Mouse (Mus musculus) T-helper 1 cell (primary cell): ENCODE measurements around the gene Wfdc12.
"Not testable (repeated sequence)": the region's sequence is repeated elsewhere in the genome, so short reads cannot be mapped to it uniquely, and the experiment has no call there.

Experiments
- in situ Hi-C: fragments of 300-600 bp; cut with MboI, MseI; formaldehyde crosslinking; loops from one replicate; pipeline ENCODE4 v1.15.1; 2025; ENCODE audit warnings: high pct_unique_total_duplicates

The Wfdc12 gene

GRCm38 (mm10) chr2:164190576-164190975 lies at the start of gene Wfdc12:
TSS of gene Wfdc12 (minus strand) at chr2:164190608.
- in situ Hi-C loops: no loop called here

DNA sequence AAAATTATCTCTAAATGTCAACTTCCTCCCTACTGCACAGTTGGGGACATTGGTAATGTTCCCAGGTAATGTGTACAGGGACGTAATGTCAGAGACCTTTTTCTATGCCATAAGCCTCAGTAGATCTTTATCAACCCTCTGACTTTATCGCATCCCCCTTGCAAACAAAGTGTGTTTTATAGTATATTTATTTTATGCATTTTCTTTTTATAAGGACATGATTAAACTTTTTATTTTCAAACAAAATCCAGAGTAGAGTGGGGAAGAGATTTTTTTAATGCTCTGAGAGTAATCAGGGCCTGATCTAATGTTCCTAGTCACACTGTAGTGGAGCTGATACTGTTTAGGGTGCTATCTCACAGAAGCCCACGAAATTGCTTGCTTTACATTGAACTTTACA lies 48.0 kb upstream of the Wfdc12 start, which contains the start of gene Svs2:
Gene Svs2 (minus strand): TSS at position 101 of the 400 bp plus-strand sequence.
- in situ Hi-C loops: no loop called here

GRCm38 (mm10) chr2:164232671-164233070 lies 42.3 kb upstream of the Wfdc12 start:
- in situ Hi-C loops: no loop called here

DNA sequence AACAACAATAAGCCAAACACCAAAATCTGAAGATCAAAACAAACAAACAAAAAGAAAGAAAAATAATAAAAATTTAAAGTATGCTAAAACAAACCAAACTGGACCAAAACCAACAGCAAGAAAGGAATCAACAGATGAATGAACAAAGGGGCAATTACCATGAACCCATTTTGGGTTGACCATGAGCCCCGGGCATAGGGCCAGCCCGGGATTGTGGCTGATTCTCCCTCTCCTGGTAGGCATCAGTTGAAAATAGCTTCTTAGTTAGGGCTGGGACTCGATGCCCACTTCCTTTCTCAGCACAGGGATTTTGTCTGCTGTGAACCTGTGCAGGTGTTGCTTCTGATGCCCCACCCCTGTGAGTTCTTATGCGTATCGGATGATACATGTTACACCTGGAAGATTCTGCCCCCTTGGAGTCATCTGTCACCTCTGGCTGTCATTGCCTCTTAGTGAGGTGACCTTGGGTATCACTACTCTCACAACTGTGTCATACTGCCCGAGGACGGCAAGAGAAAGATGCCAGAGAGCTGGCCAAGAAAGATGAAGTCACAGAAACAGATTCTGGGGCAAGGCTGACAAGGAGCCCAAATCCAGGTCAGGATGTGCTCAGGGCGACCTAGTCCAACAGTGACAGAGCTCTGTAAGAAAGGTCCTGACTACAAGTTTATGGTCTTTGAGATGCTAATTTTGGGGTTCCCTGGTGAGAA lies 38.1 kb upstream of the Wfdc12 start:
- in situ Hi-C loops: no loop called here

- in situ Hi-C loops: no loop called here
Observed at GRCm38 (mm10) chr2:164221522-164221921, 31.1 kb upstream of the Wfdc12 start, which contains the start of gene Wfdc15b. TSS of gene Wfdc15b (minus strand) at chr2:164221660.

DNA sequence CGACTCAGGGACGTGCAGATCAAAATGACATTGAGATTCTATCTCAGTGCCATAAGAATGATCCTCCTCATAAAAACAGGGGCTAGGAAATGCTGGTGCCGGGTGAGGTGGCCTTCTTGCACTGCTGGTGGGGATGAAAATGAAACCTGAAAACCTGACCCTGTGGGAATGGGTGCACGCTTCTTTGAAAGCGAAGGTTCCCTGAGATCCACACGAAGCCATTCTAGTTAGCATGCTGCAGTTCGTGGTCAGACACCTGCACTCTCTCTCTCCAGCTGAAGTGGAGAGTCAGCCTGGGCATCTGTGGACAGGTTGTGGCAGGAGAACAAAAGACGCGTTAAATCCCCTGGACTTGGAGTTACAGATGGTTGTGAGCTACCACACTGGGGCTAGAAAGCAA lies 28.9 kb upstream of the Wfdc12 start:
- in situ Hi-C loops: no loop called here

GRCm38 (mm10) chr2:164212711-164213110 lies 22.3 kb upstream of the Wfdc12 start:
- in situ Hi-C loops: no loop called here

DNA sequence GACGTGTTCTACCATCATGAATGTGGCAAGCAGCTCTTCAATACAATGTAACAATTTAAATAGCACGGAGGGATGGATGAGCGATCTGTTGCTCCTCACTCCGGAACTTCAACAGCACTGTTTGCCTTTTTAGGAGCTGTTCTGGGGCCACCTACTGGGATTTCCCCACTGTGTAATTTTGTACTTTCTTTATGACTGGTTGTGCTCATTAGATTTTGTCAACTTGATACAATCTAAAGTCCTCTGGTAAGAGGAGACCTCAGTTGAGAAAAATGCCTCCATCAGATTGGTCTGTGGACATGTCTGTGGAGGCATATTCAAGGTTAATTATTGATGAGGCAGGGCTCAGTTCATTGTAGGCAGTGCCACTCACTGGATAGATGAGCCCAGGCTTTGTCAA lies 20.5 kb upstream of the Wfdc12 start:
- in situ Hi-C loops: no loop called here

DNA sequence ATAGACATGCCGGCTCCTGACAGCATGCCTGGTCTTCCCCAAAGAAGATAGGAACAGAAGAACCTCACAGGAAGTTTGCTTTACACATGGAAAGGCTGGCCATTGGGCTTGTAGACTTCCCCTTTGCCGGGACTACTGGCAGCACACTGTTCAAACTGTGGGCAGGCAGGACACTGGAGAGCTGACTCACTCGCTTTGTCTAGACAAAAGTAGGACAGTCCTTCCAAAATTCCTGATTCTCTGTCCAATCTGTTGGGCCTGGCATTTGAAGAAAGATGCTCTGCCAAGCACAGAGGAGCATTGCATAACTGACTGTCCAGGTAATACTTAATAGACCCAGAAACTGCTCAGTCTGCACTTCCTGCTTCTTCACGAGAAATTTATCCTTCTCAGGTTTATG lies 16.3 kb upstream of the Wfdc12 start:
- in situ Hi-C loops: no loop called here

DNA sequence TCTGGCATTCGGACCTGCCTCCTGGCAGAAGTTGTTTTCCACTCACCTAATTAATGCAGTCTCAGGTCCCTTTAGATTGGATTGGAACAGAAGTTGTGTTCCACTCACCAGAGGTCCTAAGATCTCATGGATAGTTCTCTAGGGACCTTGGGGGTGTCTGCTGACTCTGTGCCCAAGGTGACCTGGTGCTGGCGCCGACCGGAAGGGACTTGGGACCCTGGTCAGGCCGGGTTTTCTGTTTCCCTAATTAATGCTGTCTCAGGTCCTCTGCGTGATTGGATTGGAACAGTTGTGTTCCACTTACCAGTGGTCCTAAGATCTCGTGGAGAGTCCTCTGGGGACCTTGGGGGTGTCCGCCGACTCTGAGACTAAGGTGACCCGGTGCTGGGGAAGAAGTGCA lies 15.6 kb upstream of the Wfdc12 start:
- in situ Hi-C loops: not testable (repeated sequence)

- in situ Hi-C loops: no loop called here
Observed at GRCm38 (mm10) chr2:164199626-164200327, 9.4 kb upstream of the Wfdc12 start, which contains the start of gene Wfdc15a. TSS of gene Wfdc15a (minus strand) at chr2:164200130.

GRCm38 (mm10) chr2:164196700-164196990 lies 6.2 kb upstream of the Wfdc12 start:
- in situ Hi-C loops: no loop called here

DNA sequence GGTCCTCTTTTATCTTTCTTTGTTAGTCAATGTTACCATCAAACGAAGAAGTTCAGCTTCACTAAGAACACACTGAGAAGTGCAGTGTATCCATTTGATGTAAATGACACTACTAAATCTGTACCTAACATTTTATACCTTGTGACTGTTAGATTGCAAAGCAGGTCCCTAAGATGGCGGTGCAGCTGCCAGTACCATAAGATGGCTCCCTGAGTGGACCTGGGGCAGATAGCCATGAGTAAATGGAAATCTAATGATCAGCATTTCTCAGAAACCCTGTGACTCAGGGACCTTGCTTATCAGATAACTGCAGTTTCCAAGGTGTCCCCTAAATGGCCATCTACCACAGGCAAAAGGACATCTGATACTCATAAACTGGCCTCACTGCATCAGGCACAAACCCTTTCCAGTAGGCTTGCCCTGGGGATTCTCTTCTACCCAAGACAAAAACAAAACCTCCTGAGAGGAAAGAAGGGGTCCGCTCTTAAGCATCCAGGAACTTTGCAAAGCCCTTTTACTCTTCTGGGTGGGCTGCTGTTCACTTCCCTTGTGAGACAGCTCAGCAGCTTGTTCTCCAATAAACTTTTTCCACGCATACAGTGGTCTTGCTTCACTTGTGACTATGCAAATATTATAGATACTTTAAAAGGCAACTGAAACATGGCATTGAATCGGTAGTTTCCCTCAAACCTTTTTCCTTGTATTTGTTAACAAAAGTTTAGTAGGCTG lies 5.7 kb upstream of the Wfdc12 start:
- in situ Hi-C loops: no loop called here

DNA sequence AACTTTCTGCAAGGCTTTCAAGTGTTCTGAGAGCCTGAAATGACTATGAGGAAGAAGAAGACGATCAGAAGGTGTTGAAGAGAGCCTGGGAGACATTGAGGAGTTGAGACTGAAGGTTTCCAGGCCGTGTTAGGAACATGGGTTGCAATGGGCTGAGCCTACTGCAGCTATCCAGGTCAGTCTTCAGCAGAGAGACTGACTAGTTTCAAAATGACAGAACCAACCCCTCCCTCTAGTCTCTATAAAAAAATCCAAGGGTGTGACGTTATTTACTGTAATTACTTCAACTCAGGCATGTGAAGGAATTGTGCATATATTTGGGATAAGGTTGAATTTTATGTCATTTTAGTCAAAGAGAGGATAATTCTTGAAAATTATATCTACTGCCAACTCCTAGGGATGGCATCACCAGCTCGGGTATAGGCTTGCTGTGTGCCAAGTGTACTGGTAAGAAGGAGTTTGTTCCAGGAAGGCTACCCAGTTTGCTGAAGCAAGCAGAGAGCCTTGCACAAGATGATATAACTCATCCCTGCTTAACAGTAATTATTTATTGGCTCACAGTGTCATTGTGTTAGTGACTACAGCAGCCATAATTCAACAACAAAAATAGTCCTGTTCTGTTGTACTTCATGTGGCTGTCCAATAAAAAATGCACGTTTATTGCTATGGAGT lies 4.7 kb upstream of the Wfdc12 start:
- in situ Hi-C loops: no loop called here

GRCm38 (mm10) chr2:164192279-164192678 lies 1.9 kb upstream of the Wfdc12 start:
- in situ Hi-C loops: no loop called here

- in situ Hi-C loops: no loop called here
Observed at GRCm38 (mm10) chr2:164188722-164189121, 1.7 kb downstream of the Wfdc12 start.

DNA sequence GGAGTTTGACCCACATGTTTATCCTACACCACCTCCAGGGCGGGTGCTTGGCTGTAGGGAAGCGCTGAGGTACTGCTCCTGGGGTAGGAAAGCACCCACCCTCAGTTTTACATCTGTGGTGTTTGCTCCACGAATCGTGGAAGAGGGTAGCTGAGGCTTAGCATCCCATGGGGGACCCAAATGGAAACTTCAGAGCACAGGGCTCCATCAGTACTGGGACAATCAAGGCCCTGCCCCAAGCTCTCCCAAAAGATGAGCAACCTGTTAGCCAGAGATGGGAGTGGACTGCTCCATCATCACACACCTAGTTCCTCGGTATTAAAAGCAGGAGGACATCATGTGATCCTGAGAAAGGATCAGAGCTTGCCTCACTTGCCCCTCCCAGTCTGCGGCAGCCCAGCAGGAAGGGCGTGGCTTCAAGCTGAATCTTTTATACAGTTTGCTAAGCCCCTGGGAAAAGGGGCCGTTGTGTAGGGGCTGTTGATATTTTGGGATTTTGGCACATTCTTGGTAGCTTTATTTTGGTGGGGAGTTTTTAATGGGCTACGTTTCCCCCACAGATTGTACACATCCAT lies 6.2 kb downstream of the Wfdc12 start:
- in situ Hi-C loops: no loop called here

DNA sequence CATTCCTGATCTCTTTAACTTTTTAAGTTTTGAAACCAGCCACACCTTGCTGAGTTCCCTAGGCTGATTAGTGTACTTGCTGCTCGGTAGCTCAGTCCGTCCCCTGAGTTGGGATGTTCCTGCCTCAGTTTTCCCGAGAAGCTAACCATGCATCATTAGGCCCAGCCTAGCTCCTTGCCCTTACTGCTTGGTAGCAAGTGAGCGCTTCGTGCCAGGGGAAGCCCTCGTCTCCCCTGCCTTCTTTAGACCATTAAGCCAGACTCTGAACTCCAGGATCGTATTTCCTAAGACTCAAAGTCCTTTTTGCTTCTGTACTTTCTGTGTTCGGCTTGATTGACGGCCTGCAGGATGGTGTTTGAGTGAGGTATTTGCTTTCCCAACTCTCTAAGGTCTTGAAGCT lies 7.1 kb downstream of the Wfdc12 start:
- in situ Hi-C loops: no loop called here

DNA sequence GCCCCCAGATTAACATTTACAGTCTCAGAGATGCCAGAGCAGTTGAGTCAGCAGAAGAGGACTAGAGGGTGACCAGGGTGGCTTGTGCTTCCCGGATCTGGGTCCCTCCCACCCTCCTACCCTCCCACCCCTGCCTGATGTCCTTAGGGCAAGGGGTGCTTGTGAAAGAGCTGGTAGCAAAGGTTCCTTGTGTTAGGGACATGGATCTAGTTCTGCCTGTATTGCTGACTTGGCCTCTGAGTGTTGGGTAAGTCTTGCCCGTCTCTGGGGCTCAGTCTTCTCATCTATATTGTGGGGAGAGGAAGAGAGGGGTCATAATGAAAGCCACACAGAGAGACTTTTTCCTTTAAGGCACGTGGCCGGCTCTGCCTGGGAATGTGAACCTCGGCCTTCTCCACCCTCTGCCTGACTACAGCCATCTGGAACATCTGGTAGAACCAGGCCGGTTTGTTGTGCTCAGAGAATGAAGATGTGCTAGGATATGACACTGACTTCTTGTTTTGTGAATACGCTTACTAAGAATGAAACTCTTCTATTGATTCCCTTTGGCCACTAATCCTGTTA lies 7.6 kb downstream of the Wfdc12 start, which contains the start of gene Wfdc5:
Gene Wfdc5 (minus strand): TSS at position 51 of the 564 bp plus-strand sequence.
- in situ Hi-C loops: no loop called here

GRCm38 (mm10) chr2:164180770-164181169 lies 9.6 kb downstream of the Wfdc12 start:
- in situ Hi-C loops: no loop called here

DNA sequence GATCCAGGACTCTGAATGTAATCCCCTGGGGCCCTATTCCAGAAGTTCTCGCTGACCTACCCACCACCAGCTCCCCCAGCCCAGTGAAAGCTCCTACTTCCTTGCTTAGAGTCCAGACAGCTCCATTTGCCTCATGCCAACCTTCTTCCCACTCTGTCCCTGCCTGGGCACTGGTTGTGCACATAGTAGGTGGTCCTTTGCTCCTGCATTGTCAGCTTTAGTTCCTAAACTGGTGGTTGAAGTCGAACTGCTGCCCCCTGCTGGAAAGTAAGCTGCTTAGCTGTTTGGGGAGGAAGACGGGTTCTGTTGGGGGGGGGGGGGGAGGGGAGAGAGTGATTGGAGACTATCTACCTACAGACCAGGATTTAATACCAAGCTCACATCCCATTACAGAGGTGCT lies 10.3 kb downstream of the Wfdc12 start:
- in situ Hi-C loops: no loop called here
